Mouse (Mus musculus) kidney, postnatal 25 days (tissue): ENCODE data around the gene Aph1a.
A peak's percentile ranks its signal among the peaks of the same experiment; 100 is the strongest.
"Not testable (repeated sequence)": the region's sequence is repeated elsewhere in the genome, so short reads cannot be mapped to it uniquely, and the experiment has no call there.

Experiments used
- DNase-seq, 2 experiments: peaks; one replicate each; pipeline ENCODE4 v3.0.0; 2021; ENCODE audit warnings: mixed read lengths in 2 of 2

Aph1a gene

DNA sequence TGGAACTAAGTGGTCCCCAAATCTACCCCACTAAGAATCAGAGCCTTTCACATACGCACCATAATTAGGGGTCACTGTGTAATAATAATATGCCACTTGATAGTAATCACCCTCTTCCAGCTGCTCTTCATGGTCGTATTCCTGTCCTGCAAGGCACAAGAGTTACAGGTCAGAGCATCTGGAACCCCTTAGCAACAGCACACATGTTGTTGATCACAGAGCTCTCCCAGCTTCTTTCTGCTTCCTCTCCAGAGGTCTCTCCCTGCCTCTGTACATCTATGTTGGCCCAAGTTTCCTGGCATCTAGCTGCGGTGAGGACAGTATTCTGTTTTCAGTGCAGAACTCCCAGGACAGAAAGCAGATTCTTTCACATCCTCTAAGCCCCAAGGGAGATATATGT lies 4.1 kb upstream of the Aph1a start:
- DNase-seq, result no peak

DNA sequence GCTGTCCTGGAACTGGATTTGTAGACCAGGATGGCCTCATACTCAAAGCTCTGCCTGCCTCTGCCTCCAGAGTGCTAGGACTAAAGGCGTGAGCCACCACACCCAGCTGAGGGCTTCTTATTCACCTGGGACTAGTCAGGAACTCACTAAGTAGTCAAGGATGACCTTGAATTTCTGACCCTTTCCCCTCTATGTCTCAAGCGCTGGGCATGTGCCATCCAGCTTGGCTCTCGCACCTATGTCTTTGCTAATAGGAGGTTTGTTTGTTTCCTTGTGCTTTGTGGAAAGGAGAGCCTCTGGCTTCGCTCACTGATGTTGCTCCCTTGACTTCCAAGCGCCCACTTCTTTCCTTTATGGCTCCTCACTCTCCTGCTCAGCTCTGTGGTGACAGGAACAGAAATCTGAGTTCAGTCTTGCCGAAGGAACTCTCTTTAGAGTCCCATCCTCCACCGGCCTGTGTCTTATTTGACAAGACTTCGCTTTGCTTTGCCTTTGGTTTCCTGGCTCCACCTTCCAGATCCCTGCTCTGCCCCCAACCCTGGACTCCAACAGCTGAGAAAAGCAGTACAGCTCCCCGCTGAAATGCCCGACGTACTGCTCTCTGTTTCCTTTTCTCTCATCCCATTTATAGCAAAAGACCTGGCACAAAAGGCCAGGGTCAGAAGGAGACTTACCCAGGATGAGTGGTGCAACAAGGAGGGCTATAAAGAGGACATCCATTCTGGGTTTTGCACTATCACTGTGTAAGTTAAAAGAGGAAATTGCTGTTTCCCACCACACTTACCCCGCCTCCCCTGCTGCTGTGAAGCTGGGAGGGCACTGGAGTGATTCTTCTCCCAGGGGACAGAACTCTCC lies 2.3 kb upstream of the Aph1a start, which contains the start of gene BC028528:
TSS of gene BC028528 (minus strand) at position 795 of the 855 bp plus-strand sequence.
- DNase-seq, result peak in 1 of 2 experiments; percentile 31

DNA sequence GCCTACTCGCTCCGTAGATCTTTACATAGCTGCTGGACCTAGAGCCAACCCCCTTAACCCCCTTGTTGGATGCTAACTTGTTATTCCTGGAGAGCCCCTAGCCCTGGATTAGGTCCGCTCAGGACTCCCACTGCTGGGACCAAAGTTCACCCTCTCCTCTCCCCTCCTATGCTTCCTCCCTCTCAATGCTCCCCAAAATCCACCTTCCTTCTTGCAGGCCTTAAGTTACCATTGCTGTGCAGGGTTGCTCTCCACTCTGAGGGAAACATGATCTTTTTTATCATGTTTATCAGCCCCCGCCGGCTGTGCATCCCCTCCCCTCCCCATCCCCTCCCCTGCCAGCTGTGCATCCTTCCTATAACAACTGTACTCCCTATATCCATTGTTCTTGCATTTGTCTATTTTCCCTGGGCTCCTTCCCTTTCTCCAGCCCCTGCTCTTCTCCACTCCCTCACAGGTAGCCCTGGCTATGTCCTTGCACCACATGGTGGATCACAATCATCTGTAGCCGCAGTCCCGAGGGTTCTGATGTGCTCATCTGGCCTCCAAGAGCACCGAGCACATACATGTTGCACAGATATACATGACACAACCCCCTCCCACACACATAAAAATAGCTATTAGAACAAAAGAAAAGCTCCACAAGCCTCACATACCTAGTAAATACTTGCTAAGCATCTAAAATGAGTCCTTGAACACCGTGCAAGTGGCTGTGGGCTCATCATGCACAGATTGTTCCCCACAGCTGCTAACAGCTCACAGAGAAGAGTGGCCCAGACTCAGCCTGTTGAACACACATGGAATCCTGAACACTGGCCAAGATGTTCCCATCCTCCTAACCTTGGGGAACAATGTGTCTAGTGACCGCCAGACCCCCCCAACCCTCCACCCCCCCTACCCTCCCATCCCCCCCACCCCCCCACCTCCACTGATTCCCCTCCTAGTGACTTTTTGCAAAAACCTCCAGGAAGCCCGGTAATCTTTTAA lies 1.4 kb upstream of the Aph1a start:
- no peak for DNase-seq

DNA sequence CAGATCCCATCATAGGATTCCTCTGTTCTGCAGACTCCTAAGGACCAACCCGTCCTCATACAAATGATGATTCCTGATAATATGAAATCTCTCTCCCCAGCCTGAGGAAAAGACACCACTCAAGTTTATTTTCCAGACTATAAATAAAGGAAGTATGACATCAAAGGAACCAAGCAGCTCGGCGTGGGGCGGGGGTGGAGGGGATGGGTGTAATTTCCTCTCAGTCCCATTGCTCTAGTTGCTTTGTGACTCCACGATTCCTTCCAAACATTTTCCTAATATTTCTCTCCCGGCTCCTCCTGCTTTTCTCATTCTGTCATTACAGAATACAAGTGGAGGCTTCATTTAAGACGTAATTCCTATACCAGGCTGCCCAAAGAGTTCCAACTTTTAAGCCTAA lies 643 bp upstream of the Aph1a start:
- peak in 1 of 2 experiments; percentile 41 for DNase-seq

DNA sequence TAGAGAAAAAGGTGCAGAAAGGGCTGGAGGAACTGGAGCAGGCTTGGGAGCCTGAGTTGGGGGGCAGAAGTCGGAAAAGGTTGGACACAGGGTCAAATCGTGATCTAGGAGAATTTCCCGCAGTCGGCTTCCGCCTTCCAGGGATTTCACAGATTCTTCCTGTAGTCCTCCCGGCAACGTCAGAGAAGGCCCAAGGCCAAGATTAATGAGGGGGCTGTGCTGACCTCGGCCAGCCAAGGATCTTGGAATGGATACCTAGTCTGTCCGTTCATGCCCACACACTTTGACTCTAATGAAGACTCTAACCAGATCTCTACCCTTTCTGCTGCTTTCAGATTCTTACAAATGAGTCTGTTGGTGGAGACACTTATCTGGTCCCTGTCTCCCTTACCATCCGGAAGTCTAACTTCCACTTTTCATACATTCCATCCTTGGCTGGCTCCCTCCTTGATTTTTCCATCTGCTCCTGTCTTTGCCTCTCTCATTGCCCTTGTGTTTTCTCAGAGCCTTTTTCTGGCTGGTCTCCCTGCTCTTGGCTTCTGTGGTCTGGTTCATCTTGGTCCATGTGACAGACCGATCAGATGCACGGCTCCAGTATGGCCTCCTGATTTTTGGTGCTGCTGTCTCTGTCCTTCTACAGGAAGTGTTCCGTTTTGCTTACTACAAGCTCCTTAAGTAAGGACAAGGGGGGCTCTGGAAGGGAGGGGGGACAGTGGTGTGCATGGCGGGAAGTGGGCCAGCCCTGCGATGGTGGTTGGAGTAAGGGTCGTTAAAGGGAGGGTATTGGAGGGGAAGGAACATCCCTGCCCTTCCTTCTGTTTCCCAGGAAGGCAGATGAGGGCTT lies 770 bp downstream of the Aph1a start:
- peak; percentile 85 to 91 for DNase-seq

GRCm38 (mm10) chr3:95895501-95895900 lies 1.7 kb downstream of the Aph1a start:
- DNase-seq, result not testable (repeated sequence)

DNA sequence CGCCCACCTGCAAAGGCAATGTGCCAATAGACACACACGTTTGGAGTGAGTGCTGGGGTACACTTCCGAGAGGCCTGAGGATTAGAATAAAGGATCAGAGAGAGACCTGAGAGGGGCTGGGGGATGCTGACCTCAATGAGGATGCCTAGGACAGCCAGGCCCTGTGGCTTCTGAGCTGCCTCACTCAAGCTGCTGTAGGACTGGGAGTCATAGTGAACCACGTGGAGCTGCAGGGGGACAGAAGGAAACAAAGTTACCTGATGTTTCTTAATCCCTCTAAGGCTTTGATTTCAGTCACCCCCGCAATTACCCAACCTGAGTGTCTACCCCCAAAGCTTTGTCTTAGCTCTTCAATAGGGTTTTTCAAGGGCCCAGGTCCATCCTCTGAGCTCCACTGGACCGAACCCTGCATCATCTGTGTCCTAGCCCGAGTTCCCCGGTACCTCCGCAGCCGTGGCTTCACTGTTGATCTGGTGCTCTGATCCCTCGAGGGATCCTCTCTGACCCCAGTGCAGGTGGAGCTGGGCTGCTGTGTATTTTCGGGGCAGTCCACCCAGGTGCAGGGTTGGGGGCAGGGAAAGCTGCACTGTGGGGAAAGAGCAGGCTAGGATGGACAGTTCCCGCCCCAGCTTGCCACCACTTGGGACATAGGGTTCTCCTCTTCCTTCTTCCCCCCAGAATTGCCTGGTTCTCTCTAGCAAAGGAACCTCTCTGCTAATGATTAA lies 6.2 kb downstream of the Aph1a start:
- no peak for DNase-seq

DNA sequence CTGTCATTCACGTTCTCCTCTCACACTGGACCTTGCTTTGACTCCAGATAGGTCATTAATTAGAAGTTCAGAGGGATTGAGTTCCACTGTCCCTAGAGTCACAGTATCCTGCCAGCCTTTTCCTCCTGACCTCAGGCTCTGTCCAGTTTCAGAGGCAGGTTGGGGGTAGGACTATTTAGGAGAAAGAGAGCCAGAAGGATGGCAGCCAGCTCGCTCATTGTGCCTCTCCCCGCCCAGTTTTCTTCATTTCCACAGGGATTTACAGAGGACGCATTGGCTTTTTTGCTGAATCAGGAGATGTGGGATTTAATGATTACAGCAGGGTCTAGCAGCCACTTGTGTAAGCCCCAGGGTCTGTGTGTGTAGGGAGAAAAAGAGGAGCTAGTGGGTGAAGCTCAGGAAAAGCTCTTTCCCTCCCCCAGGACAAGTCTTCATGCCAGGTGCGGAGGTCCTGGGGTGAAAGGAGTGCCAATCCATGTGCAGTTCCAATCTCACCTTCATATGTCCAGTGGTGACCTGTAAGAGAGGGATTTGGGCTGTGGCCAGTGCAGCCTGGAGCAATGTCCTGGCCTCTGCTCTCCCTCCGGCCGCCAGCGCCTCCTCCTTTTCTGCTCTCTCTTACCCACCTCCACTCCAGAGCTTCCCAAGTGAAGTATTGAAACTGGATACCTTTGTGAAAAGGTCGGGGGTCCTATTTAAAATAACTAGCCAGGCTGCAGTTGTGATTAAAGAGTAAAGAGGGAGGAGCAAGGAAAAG lies 8.0 kb downstream of the Aph1a start:
- peak; percentile 69 to 86 for DNase-seq

DNA sequence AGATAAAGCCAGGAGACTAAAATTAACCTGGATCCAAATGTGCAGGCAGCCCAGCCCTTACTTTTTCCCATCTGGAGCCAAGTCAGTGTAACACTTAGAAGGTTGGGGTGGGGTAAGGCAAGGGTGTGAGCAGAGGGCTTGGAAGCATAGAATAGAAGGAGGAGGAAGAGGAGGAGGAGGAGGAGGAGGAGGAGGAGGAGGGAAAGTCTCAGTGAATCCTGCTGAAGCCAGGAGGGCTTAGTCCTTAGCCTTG lies 8.5 kb downstream of the Aph1a start:
- DNase-seq, result no peak

- DNase-seq, result peak; percentile 46 to 61
These were observed 8.9 kb downstream of the Aph1a start for GRCm38 (mm10) chr3:95902643-95903042.

DNA sequence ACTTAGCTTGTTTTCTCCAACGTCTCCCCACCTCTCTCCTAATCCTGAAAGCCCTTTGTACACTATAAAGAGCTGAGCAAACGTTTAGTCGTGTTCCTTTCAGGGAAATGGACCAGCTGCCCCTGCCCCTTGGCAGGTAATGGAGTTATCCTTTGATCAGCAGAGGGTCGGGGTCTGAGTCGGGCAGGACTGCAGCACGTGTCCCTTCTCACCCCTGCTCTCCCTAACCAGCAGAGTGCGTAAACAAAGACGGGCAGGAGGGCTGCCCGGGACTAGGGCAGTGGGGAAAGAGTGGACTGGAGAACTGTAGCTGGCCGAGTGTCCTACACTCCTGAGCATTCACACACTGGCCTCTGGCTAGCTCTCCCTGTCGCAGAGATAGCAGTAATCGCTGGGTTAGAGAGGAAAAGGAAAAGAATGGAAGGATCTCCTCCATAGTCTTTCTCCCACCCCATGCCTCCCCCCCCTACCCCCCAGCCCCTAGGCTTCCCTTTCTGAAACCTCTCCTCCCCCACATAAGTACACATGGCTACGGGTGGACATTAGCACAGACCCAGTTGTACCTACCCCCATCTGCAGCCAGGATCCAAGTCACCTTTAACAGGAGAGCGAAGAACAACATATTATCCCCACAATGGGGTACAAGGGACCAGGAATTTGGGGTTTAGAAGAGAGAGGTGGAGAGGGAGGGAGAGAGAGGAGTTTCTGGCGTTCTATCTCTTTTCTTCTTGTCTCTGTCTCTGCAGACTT lies 10.2 kb downstream of the Aph1a start:
- peak; percentile 65 to 91 for DNase-seq

- peak; percentile 62 to 82 for DNase-seq
These were observed 10.8 kb downstream of the Aph1a start, which contains the start of gene Car14 for GRCm38 (mm10) chr3:95904568-95904967. TSS of gene Car14 (minus strand) at chr3:95904691.

DNA sequence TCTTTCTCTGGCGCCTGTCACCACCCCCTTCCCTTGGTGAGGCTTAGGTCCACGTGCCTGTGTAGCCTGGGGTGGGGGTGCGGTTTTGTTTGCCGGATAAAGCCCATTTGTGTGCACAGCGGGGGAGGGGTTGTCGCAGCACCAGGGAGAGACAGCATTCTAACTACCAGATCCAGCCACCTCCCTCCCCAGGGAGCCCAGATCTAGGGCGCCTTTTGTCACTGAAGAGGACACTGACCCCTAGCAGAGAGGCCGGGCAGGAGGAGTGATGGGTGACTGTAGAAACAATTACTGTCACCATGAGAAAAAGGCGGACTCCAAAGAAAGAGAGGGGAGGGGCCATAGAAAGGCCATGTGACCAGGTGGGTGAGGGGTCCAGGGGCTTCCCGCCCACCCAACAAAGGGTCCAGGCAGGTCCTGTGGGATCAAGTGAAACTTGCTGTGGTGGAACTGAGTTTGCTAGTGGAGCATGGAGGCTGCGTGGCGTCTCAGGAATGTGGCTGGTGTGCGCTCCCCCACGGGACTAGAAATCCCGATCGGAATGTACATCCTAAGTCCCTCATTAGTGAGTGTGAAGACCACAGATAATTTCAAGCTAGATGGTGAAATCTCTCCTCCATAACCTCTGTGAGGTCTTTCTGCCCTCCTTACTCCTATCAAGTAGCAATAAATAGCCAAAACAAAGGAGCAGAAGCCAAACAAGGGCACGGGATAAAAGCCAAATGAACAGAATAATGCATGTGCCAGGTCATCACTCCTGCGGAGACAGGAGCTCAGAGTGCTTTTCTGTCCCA lies 11.6 kb downstream of the Aph1a start:
- peak; percentile 49 to 80 for DNase-seq

- DNase-seq, result peak; percentile 69 to 77
These were observed 12.2 kb downstream of the Aph1a start for GRCm38 (mm10) chr3:95905940-95906492.

DNA sequence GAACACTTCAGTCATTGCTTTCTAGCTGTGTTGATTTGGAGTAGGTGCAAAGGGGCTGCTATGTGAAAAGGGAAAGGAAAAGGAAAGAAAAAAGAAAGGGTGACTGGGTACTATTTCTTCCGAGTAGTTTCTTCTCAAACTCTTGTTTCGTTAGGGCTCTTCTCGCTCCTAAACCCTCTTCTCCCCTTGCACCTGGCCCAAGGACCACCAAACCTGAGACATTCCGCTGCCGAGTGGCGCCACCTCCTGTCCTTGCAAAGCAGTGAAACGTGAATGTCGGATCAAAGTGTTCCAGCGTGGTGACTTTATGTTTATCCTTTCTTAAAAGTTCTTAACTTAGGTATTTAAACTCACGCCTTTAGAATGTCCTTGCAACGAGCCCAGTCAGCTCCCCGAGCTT lies 13.1 kb downstream of the Aph1a start:
- DNase-seq, result peak; percentile 67 to 72

DNA sequence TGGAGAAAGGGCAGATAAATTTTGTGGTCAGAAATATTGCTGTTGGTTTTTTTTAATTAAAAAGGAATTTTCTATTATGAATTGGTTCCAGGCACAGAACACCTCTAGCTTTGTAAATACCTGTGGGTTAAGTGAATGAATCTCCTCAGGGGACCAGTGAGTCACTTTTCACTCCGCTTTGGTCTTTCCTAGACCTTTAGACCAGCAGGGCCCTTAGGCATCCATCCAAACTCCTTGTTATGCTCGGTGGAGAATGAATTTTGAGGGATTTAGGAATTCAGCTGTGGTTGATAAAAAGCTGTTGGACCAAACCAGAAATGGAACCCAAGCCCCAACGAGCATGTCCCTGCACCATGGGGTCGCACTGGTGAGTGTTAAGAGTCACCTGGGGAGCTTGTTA lies 13.8 kb downstream of the Aph1a start:
- DNase-seq, result no peak

DNA sequence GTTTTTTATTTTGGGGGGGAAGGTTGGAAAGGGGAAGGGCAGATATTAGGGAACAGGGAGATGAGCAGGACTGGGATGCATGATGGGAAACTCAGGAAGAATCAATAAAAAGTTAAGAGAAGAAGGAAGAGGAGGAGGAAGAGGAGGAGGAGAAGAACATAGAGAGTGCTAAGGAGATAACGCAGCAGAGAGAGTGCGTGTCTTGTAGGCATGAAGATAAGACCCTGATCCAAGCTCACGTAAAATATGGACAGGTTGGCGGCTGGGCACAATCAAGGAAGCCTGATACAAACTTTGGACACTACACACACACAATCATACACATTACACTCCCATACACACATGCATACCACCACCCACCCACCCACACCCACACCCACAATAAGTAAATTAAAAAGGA lies 20.9 kb downstream of the Aph1a start:
- no peak for DNase-seq

DNA sequence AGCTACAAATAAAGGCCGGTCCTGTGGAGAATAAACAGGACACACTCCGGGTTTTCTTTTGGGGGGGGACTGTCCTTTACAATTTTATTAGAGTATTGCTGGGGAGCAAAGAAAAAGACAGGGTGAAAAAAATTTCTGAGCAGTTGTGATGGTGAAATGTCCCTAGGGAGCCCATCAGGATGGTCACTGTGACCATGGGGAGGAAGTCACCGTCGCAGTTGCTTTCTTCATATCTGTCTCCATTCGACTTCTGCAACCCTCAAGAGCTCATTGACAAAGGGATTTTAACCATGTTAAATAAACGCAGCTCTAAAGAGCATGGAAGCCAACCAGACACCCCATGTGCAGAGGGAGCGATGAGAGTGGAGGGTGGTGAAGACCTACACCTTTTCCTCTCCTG lies 23.0 kb downstream of the Aph1a start:
- DNase-seq, result no peak

DNA sequence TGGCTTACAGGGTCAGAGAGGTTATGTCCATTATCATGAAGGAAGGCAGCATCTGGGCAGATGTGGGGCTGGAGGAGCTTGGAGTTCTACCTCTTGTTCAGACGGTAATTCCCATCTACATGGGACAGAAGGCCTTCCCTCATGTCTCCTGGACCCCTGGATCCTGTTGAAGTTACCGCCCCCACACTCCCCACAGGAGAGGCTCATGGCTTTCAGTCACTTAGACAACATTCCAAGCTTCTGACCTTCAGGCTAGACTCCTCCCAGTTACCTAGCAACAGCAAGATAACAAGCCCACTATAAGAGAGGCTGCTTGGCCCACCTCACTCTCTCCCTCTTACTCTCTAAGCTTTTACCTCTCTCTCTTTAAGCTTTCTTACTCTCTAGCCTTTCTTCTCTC lies 26.8 kb downstream of the Aph1a start:
- not testable (repeated sequence) for DNase-seq
